Mouse (Mus musculus) heart, adult 2 months (tissue): Measurements from ENCODE around the gene Ly6g6f. TPM values are rescaled to one million over a fixed set of nuclear protein-coding genes. Genes with fewer than 3 reads are reported as not detected.

ENCODE experiments used
- DNase-seq, 2 experiments: peaks; one replicate each; pipeline ENCODE4 v3.0.0; 2021
- H3K27ac ChIP-seq: fragments of 200-600 bp; 2 replicates; pipeline ENCODE4 v1.8.1; 2022
- H3K27me3 ChIP-seq: fragments of 200-500 bp; 2 replicates; pipeline ENCODE4 v1.6.1; 2012; ENCODE audit warnings: mild to moderate bottlenecking, low read length, inconsistent platforms, mixed read lengths; ENCODE audit not compliant: control insufficient read depth, insufficient read depth
- H3K36me3 ChIP-seq: fragments of 200-500 bp; 2 replicates; pipeline ENCODE4 v1.6.1; 2012; ENCODE audit warnings: low read length, inconsistent platforms; ENCODE audit not compliant: control insufficient read depth, insufficient read depth
- H3K4me1 ChIP-seq: fragments of 200-500 bp; 2 replicates; pipeline ENCODE4 v1.6.1; 2011; ENCODE audit warnings: low read length; ENCODE audit not compliant: control insufficient read depth, insufficient read depth
- H3K4me3 ChIP-seq: fragments of 200-600 bp; 2 replicates; pipeline ENCODE4 v1.8.1; 2022
- H3K79me2 ChIP-seq: fragments of 200-500 bp; replicated peaks from 2 replicates; pipeline ENCODE4 v1.6.1; 2012; ENCODE audit warnings: mild to moderate bottlenecking, inconsistent platforms, low read length, moderate library complexity, mixed read lengths; ENCODE audit not compliant: control insufficient read depth, insufficient read depth
- H3K9ac ChIP-seq: fragments of 200-500 bp; 2 replicates; pipeline ENCODE4 v1.6.1; 2012; ENCODE audit warnings: low read depth, mild to moderate bottlenecking, control low read depth, inconsistent platforms, low read length, mixed read lengths
- CTCF ChIP-seq: fragments of 200-600 bp; IDR thresholded peaks from 2 replicates; pipeline ENCODE4 v1.8.1; 2022; ENCODE audit warnings: antibody characterized with exemption, mild to moderate bottlenecking, moderate library complexity
- EP300 ChIP-seq: fragments of 200-500 bp; IDR thresholded peaks from 2 replicates; pipeline ENCODE4 v1.6.1; 2011; ENCODE audit warnings: low read depth, low read length, control low read depth; ENCODE audit not compliant: insufficient read depth
- POLR2A ChIP-seq: fragments of 200-500 bp; IDR thresholded peaks from 2 replicates; pipeline ENCODE4 v1.6.1; 2011; ENCODE audit warnings: mild to moderate bottlenecking, low read depth, low read length, control low read depth; ENCODE audit not compliant: insufficient read depth
- WGBS: fragments of 180-500 bp; shearing (Covaris S2); methylation state at CpG from one replicate; pipeline ENCODE4 v1.1.7; 2018; 5-methylcytosine and 5-hydroxymethylcytosine counted together
- intact Hi-C: fragments of 180-260 bp; cut with DNase I; formaldehyde crosslinking; loops from one replicate; pipeline ENCODE4 v1.15.1; 2025
- polyA plus RNA-seq: library from polyadenylated mRNA; depleted of rRNA; stranded (reverse); fragments of >200 nt; gene quantifications from 2 replicates; pipeline ENCODE4 v1.2.3, GENCODE M21; 2012
- total RNA-seq, 2 experiments: library from RNA; stranded (reverse); gene quantifications; 2 replicates each; pipeline ENCODE4 v1.2.3; 2021

Gene Ly6g6f
- total and polyA plus RNA-seq, 3 experiments: 0.27 TPM; not detected in 2

DNA sequence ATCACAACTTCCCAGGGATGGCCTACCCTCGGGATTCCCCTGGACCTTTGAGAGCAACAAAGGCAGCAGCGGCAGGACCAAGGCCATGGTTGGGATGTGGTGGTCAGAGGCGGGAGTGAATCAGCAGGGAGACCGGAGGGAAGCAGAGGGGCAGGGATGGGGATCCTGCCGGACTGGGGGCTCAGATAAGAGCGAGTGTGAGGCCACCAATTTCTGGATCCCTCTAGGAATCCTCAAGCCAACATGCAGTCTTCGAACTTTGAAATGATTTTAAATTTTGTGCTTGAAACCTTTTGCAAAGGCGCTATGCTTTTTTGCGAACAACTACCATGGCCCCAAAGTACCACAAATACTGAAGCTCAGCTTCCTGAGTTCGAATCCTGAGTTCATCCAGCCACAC is 19.3 kb downstream of the Ly6g6f start, which contains the start of gene Mpig6b:
TSS of gene Mpig6b (minus strand) at position 101 of the 400 bp plus-strand sequence.
- TF ChIP-seq POLR2A (no peak), EP300 (no peak), CTCF (no peak)
- Histone ChIP-seq H3K4me3 (peak within 1 kb of the TSS; percentile 18; the same call in 1 of the 2 replicates), H3K27ac (no peak within 1 kb of the TSS), H3K36me3 (no peaks in the 10 kb centered on the region), H3K27me3 (no peaks in the 10 kb centered on the region; the same call in 1 of the 2 replicates), H3K9ac (peak within 1 kb of the TSS; percentile 36; the same call in 1 of the 2 replicates), H3K79me2 (no peaks in the 10 kb centered on the region), H3K4me1 (peaks cover 2% of the 10 kb centered on the region)
- 71% methylated on average over 10 of the region's 10 CpGs for WGBS
- no peak for DNase-seq
- intact Hi-C loops: no loop called here

DNA sequence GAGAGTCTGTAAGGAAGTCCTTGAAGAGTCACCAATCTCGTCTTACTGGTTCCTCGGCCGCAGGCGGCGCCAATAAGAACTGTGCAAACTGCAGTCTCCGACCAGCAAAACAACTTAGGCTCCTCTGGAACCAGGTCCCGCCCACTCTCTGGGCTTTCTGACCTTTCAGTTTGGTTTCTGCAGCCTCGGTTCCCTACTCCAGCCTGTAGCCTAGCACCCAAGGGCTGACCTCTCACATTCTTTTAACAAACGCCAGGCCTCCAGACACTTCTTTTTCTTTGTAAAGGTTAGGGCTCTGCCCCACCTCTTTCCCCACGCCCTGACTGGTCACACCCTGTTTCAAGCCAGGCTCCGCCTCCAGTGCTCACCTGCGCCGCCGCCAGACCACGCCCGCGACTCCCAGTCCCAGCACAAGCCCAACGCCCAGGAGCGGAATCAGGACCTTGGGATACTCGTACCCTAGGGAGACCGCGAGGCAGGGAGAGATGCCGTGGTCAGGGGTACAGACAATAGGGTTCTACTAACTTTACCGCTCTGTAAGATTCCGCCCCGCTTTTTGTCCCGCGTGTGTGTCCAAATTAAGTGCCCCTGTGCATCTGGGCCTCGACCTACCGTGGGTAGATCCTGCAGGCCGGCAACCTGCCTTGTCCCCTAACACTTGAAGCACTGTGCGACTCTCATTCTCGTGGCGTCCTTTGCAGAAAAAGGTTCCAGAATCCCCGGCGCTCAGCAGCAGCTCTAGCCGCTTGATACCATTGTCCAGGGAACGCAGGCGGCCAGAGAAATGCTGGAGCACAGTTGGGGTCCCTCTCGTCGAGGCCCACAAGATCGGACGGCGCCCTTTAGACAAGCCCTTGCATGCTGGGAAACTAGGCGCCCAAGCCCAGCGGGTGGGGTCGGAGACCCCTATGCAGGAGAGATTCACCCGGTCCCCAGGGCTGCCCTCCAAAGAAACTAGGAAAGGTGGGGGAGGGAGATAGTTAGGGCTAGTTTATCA is 20.2 kb downstream of the Ly6g6f start, which contains the start of gene Ly6g6c:
TSS of gene Ly6g6c (plus strand) at position 438 of the 997 bp plus-strand sequence.
- peak within 1 kb of the TSS; percentile 18; the same call in 1 of the 2 replicates for H3K4me3 ChIP-seq
- peaks cover 2% of the 10 kb centered on the region for H3K4me1 ChIP-seq
- H3K27ac ChIP-seq: no peak within 1 kb of the TSS; the same call in 1 of the 2 replicates
- H3K36me3 ChIP-seq: no peaks in the 10 kb centered on the region
- intact Hi-C loops: no loop called here
- TF ChIP-seq CTCF: no peak
- TF ChIP-seq POLR2A: no peak
- TF ChIP-seq EP300: no peak
- 9% methylated on average over 48 of the region's 48 CpGs for WGBS
- H3K79me2 ChIP-seq: no peaks in the 10 kb centered on the region
- peak within 1 kb of the TSS; percentile 36 for H3K9ac ChIP-seq
- DNase-seq: peak; percentile 58 to 68
- H3K27me3 ChIP-seq: no peaks in the 10 kb centered on the region; the same call in 1 of the 2 replicates

DNA sequence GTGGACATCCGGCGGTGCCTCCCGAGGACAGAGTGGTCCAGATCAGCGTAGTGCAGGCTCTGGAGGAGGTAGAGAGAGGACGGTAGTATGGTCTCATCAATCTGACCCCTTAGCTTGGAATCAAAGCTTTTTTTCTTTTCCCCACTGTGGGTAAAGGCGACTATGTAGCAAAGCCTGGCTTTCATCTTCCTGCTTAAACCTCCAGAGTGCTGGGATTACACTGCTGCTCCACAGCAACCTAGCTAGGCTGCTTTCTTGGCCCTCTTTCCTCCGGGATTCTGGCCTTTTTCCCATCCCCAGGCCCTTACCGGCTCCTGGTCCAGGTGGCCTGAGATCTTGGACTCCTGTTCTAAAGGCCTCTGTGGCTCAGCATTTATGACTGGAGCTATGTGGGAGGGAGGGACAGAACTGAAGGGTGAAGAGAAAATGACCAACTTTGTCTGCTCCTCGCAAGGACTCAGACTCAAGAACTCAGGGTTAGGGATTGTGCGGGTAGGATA is 21.0 kb downstream of the Ly6g6f start:
- intact Hi-C loops: no loop called here

DNA sequence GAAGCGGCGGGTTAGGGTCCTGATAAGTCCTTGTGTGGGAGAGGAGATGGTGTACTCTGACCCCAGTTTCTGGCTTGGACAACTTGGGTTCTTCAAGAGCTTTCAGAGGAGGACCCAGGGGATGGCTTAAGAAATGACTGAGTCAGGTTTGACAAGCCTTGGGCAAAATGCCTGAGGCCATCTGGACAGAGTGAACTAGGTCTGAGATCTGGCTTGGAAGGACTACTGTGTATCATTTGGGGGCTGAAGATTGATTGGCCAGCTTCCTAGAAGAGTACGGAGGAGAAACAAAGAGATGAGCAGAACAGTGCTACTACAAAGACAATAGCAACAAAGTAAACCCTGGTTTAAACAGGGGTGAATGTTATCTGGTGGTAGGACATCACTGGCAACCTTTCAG is 21.9 kb downstream of the Ly6g6f start:
- intact Hi-C loops: no loop called here
- Histone ChIP-seq H3K4me3 (no peak overlapping the region), H3K9ac (no peak overlapping the region), H3K36me3 (no peaks in the 10 kb centered on the region), H3K4me1 (peaks cover 4% of the 10 kb centered on the region), H3K27ac (no peak overlapping the region), H3K27me3 (no peaks in the 10 kb centered on the region; the same call in 1 of the 2 replicates), H3K79me2 (no peaks in the 10 kb centered on the region)
- no peak for DNase-seq
- WGBS: 79% methylated on average over 3 of the region's 3 CpGs
- TF ChIP-seq POLR2A: no peak

More for the DNA sequence above, 21.0 kb downstream of the Ly6g6f start:
- Histone ChIP-seq H3K4me1 (peaks cover 4% of the 10 kb centered on the region), H3K4me3 (no peak overlapping the region), H3K79me2 (no peaks in the 10 kb centered on the region), H3K9ac (peak overlapping the region; percentile 3; the same call in 1 of the 2 replicates), H3K36me3 (no peaks in the 10 kb centered on the region), H3K27me3 (no peaks in the 10 kb centered on the region; the same call in 1 of the 2 replicates), H3K27ac (no peak overlapping the region; the same call in 1 of the 2 replicates)
- DNase-seq: no peak
- TF ChIP-seq POLR2A (no peak), EP300 (no peak), CTCF (no peak)
- 49% methylated on average over 10 of the region's 10 CpGs for WGBS

DNA sequence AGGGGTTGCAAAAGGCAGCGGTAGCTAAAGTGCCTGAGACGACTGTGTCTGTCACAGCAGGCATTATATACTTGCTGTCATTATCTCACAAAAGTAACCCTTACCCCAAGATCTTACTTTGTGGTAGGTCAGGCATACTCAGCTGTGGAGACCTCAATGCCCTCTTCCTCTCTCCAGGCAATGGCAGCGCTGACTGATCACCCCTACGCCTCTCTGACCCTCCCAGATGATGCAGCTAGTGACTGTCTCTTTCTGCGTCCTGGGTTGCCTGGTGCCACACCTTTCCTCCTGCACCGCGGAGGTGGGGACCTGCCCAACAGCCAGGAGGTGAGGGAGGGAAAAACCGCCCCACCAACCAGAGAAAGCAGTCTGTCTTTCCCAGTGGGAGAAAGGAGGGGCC is 24.1 kb downstream of the Ly6g6f start:
- Histone ChIP-seq H3K36me3 (peaks cover 4% of the 10 kb centered on the region), H3K79me2 (no peaks in the 10 kb centered on the region), H3K4me3 (no peak overlapping the region), H3K27ac (no peak overlapping the region), H3K9ac (no peak overlapping the region), H3K4me1 (peaks cover 4% of the 10 kb centered on the region), H3K27me3 (no peaks in the 10 kb centered on the region)
- DNase-seq: no peak
- TF ChIP-seq POLR2A (no peak), EP300 (no peak), CTCF (no peak)
- 80% methylated on average over 7 of the region's 8 CpGs for WGBS
- intact Hi-C loops: no loop called here
